Mouse (Mus musculus) spleen, postnatal 4 days (tissue): Measurements from ENCODE around the gene Tspan12.

Experiments used
- DNase-seq, 2 experiments: peaks; one replicate each; pipeline ENCODE4 v3.0.0; 2022; ENCODE audit warnings: low spot score in 2 of 2

Tspan12 gene

GRCm38 (mm10) chr6:21774213-21774916, 78.0 kb downstream of the Tspan12 start:
- DNase-seq, result no peak

GRCm38 (mm10) chr6:21769447-21769809, 82.9 kb downstream of the Tspan12 start:
- no peak for DNase-seq

- DNase-seq, result no peak
Observed at GRCm38 (mm10) chr6:21768745-21769446, 83.4 kb downstream of the Tspan12 start.

GRCm38 (mm10) chr6:21767787-21768221, 84.5 kb downstream of the Tspan12 start:
- DNase-seq, result no peak

GRCm38 (mm10) chr6:21747536-21747935, 104.8 kb downstream of the Tspan12 start:
- DNase-seq, result no peak

- no peak for DNase-seq
Observed at GRCm38 (mm10) chr6:21744615-21745266, 107.6 kb downstream of the Tspan12 start.

- no peak for DNase-seq
Observed at GRCm38 (mm10) chr6:21740606-21741005, 111.7 kb downstream of the Tspan12 start.

- no peak for DNase-seq
Observed at GRCm38 (mm10) chr6:21722238-21722637, 130.1 kb downstream of the Tspan12 start.
